Mouse (Mus musculus) erythroblast, embryonic 14.5 days (primary cell): ENCODE data around the gene Gm4881. TPM values are rescaled to one million over a fixed set of nuclear protein-coding genes. Genes with fewer than 3 reads are reported as not detected.

ENCODE experiments used
- H3K27me3 ChIP-seq: 2 replicates; pipeline ENCODE4 v1.6.1; 2012; ENCODE audit warnings: inconsistent platforms; ENCODE audit not compliant: control insufficient read depth
- H3K36me3 ChIP-seq: 2 replicates; pipeline ENCODE4 v1.6.1; 2012; ENCODE audit warnings: mild to moderate bottlenecking, inconsistent platforms; ENCODE audit not compliant: control insufficient read depth
- H3K4me1 ChIP-seq: 2 replicates; pipeline ENCODE4 v1.6.1; 2012; ENCODE audit warnings: inconsistent platforms; ENCODE audit not compliant: control insufficient read depth
- H3K4me3 ChIP-seq: replicated peaks from 2 replicates; pipeline ENCODE3; 2012; ENCODE audit warnings: moderate library complexity, mild to moderate bottlenecking, inconsistent platforms
- H3K9me3 ChIP-seq: 2 replicates; pipeline ENCODE4 v1.6.1; 2012; ENCODE audit warnings: low read length, inconsistent platforms, mixed read lengths; ENCODE audit not compliant: control insufficient read depth
- GATA1 ChIP-seq: IDR thresholded peaks from 2 replicates; pipeline ENCODE4 v1.6.1; 2012; ENCODE audit warnings: low read length, inconsistent platforms, mixed read lengths
- TAL1 ChIP-seq: IDR thresholded peaks from 3 replicates; pipeline ENCODE4 v1.6.1; 2012; ENCODE audit warnings: low read length, inconsistent platforms, mixed read lengths
- polyA plus RNA-seq: library from polyadenylated mRNA; stranded (reverse); fragments of >175 nt; gene quantifications from 2 replicates; pipeline ENCODE4 v1.2.3, GENCODE M21; 2012

Gm4881 gene
- polyA plus RNA-seq, 1 experiment: not detected

- H3K36me3 ChIP-seq: peaks cover 63% of the 10 kb centered on the region
- TF ChIP-seq GATA1 (no peak), TAL1 (no peak)
- no peaks in the 10 kb centered on the region for H3K27me3 ChIP-seq
- no peak overlapping the region for H3K4me3 ChIP-seq
- peaks cover 29% of the 10 kb centered on the region for H3K4me1 ChIP-seq
- no peaks in the 10 kb centered on the region for H3K9me3 ChIP-seq
Observed at GRCm38 (mm10) chr7:24890281-24891216, 53.7 kb downstream of the Gm4881 start.

- H3K4me1 ChIP-seq: peaks cover 36% of the 10 kb centered on the region
- no peaks in the 10 kb centered on the region for H3K27me3 ChIP-seq
- no peak overlapping the region for H3K4me3 ChIP-seq
- no peak for TF ChIP-seq GATA1
- TF ChIP-seq TAL1: no peak
- H3K36me3 ChIP-seq: peaks cover 72% of the 10 kb centered on the region
- no peaks in the 10 kb centered on the region for H3K9me3 ChIP-seq
Observed at GRCm38 (mm10) chr7:24889431-24890220, 54.7 kb downstream of the Gm4881 start.

GRCm38 (mm10) chr7:24887096-24887495, 57.2 kb downstream of the Gm4881 start:
- Histone ChIP-seq H3K4me1 (peaks cover 51% of the 10 kb centered on the region), H3K36me3 (peaks cover 70% of the 10 kb centered on the region), H3K27me3 (no peaks in the 10 kb centered on the region), H3K4me3 (peak overlapping the region; percentile 90), H3K9me3 (no peaks in the 10 kb centered on the region)
- TF ChIP-seq GATA1 (no peak), TAL1 (no peak)

DNA sequence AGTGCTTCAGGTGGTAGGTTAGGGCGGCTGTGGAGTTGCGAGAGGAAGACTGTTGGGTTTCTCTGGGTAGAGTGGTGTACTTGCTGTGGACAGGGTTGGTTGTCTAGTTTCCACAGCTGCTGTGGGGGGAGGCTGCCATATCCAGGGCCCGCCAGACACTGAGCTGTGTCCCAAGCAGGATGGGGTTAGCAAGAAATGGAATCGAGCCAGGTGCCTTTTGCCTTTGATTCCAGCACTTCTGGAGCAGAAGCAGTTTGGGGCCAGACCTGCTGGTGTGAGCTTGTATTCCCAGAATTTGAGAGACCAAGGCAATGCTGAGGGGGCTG, 58.0 kb downstream of the Gm4881 start:
- Histone ChIP-seq H3K9me3 (no peaks in the 10 kb centered on the region), H3K36me3 (peaks cover 66% of the 10 kb centered on the region), H3K4me3 (peak overlapping the region; percentile 90), H3K4me1 (peaks cover 51% of the 10 kb centered on the region), H3K27me3 (no peaks in the 10 kb centered on the region)
- TF ChIP-seq TAL1: no peak
- no peak for TF ChIP-seq GATA1

GRCm38 (mm10) chr7:24885468-24886307, 58.6 kb downstream of the Gm4881 start:
- Histone ChIP-seq H3K27me3 (no peaks in the 10 kb centered on the region), H3K4me1 (peaks cover 49% of the 10 kb centered on the region), H3K4me3 (peak overlapping the region; percentile 90), H3K9me3 (no peaks in the 10 kb centered on the region), H3K36me3 (peaks cover 60% of the 10 kb centered on the region)
- TF ChIP-seq TAL1: no peak
- TF ChIP-seq GATA1: no peak

DNA sequence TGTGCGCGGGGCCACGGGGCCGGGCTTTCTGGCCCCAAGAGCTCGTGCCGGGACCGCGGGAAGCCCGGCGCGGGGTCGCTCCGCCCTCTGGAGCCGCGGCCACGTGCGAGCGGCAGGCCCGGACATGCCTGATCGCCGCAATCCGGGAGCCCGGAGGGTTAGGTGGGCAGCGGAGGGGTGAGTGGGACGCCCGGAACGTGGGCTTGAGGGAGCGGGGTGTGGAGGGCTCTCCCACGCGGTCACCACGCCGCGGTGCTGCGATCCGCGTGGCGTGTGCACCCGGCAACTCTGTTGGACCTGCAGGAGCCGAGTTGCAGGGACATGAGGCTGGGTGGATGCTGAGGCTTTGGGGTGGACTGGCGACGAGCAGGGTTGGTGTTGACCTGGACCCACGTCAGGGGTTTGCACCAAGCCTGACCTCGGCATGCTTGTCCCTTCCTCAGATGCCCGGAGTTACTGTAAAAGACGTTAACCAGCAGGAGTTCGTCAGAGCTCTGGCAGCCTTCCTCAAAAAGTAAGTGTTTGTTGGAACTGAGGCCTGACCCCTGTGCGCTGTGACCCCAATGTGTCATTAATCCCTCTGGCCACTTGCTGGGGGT, 59.5 kb downstream of the Gm4881 start:
- no peak for TF ChIP-seq TAL1
- no peak for TF ChIP-seq GATA1
- Histone ChIP-seq H3K27me3 (no peaks in the 10 kb centered on the region; the same call in 1 of the 2 replicates), H3K36me3 (peaks cover 51% of the 10 kb centered on the region), H3K4me1 (peaks cover 49% of the 10 kb centered on the region), H3K9me3 (no peaks in the 10 kb centered on the region), H3K4me3 (peak overlapping the region; percentile 90)

DNA sequence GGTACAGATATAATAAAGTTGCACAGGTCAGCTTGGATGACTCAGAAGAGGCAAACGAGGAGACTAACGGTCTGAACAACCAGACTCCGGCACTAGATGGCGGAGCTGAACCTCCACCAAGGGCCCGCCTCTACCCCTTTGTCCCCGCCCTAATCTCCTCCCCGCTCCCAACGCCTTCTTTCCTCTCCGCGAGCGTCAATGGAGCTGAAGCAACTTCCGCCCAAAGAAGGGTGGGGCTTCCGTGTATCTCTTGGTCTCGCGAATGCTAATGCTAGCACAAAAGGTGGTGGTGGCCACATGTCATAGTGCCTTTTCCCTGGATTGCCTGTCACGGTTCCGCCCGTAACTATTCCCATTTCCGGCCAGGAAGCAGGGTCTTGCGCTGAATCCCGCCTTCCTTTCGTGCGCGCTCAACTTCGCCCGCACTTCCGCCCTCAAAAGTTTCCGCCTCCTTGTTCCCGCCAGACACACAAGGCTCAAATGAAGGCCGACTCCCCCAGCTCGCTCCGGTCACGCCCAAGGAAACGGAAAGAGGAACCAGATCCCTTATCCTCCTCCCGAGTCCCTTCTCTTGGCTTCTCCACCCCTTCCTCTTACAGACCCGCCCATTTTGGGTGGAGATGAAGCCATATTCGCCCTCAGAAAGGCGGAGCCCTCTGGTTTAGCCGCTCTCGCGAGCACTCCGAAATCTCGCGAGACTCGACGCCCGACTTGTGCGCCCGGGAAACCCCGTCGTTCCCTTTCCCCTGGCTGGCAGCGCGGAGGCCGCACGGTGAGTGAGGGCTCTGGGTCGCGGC, 60.2 kb downstream of the Gm4881 start, which contains the start of gene Rps19:
Gene Rps19 (plus strand): TSS at position 476 of the 797 bp plus-strand sequence.
- TF ChIP-seq TAL1: no peak
- TF ChIP-seq GATA1: peak; percentile 5; the same call in 1 of the 2 replicates
- H3K27me3 ChIP-seq: no peaks in the 10 kb centered on the region; the same call in 1 of the 2 replicates
- no peaks in the 10 kb centered on the region for H3K9me3 ChIP-seq
- H3K4me3 ChIP-seq: peak within 1 kb of the TSS; percentile 90
- peaks cover 49% of the 10 kb centered on the region for H3K4me1 ChIP-seq
- H3K36me3 ChIP-seq: peaks cover 44% of the 10 kb centered on the region
